Mouse (Mus musculus) layer of hippocampus, postnatal 14 days (tissue): ENCODE results near the gene Mlxipl. TPM values are rescaled to one million over a fixed set of nuclear protein-coding genes. Genes with fewer than 3 reads are reported as not detected.
"Not testable (repeated sequence)": the region's sequence is repeated elsewhere in the genome, so short reads cannot be mapped to it uniquely, and the experiment has no call there.

Experiments
- DNase-seq, 2 experiments: peaks; one replicate each; pipeline ENCODE4 v3.0.0; 2021 to 2022; ENCODE audit warnings: low spot score in 2 of 2, mixed read lengths in 1 of 2
- long read RNA-seq, 2 experiments: library from polyadenylated mRNA; stranded (forward); transcript quantifications; one replicate each; pipeline ENCODE4 v2.0.0; 2021
- total RNA-seq, 2 experiments: library from RNA; stranded (reverse); gene quantifications; 2 replicates each; pipeline ENCODE4 v1.2.3; 2021

Mlxipl gene
- total RNA-seq = 1 to 10 TPM; 3.2 to 5.8 TPM
- long read RNA-seq, experiment 1, partial matches to known transcripts = 2 of 8 reads
- long read RNA-seq, experiment 1, other reads (novel, unspliced or antisense) = 6 of 8 reads
- long read RNA-seq, experiment 2, partial matches to known transcripts = 1 of 11 reads
- long read RNA-seq, experiment 2, other reads (novel, unspliced or antisense) = 10 of 11 reads

DNA sequence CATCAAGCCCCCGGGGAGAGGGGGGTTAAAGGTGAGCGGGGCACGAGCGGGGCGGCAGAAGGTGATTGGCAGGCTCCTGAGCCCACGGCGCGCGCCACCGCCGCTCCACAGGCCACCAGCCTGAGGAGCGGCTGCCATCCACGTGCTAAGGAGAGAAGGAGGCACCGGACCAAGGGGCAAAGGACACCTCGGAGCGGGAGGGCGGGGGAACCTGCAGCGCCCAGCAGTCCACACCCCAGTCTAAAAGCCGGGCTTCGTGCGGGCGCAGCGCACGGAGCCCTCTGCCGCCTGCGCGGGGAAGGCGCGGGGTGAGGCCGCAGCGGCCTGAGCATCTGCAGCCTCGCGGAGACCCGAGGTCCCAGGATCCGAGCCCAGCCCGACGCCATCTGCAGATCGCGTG is at the start of gene Mlxipl:
Gene Mlxipl (plus strand): TSS at position 238 of the 400 bp plus-strand sequence.
- no peak for DNase-seq

DNA sequence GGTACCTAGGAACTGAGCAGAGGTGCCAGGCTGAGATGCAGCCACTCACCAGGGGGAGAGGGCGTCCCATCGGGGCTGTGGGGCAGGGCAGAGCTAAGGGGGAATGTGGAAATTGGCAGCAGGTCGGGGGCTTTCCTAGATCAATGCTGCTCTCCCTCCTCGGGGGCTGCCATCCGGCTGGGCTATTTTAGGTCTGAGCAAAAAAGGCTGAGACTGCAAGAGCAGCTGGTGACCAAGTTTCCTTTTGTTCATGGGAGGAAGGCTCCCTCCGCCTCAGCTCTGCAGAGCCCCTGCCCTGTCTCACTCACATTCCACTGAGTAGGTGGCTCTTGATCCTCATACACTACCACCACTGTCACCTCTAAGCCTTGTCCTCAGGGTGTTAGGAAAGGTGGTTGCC is 49.6 kb upstream of the Mlxipl start:
- no peak for DNase-seq

DNA sequence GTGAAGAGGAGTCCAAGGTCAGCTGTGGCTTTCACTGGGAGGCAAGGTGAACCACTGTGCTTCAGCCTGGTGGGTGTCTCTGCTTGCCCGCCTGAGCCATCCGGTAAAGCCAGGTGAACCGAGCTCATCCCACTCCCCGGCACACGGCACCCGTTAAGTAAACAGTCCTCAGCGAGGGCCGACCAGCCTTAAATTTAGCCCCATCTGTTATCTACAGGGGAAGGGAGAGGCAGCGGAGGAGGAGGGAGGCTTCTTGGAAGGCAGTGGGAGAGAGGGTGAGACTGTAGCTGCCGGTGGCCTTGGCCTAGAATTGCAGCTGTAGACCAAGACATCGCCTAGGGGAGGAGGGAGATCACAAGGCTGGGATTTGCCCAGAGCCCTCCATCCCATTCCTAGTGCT is 48.9 kb upstream of the Mlxipl start:
- DNase-seq = no peak

DNA sequence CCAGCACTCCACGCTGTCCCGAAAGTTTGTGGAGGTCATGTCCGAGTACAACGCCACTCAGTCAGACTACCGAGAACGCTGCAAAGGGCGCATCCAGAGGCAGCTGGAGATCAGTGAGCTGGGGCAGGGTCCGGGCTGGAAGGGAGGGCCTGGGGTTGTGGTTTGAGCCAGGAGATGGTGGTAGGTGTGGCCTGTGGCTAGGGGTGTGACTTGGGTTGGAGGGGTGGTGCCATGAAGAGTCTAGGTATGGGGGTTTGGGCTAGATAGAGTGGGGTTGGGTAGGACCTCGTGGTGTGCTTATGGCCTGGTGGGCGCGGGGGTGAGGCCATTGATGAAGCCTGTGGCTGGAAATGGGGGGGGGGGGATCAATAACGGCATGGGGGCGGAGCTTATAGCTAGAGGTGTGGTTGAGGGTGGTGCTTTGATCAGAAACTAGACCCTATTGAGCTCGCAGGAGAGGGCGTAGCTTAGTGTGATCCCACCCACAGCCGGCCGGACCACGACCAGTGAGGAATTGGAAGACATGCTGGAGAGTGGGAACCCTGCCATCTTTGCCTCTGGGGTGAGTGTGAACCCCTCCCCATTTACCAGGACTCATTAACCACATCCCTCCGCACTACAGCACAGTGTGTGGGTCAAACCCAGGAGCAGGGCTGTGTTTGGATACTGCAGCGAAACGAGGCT is 47.4 kb upstream of the Mlxipl start:
- no peak for DNase-seq

DNA sequence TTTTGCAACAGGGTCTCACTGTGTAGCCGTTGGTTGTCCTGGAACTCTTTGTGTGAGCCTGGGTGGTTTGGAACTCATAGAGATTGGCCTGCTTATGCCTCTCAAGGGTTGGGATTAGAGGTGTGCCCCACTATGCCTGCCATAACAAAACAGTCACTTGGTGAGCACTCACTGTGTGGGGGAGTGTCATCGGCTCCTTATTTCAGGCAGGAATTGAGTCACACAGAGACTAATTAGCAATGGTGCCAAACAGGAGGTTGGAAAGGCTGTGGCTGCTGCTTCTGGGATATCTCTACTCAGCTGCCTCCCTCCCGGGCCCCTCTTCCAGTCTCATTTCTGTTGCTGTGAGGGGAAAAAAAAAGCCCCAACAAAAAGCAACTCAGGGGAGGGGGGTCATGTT is 45.1 kb upstream of the Mlxipl start:
- no peak for DNase-seq

DNA sequence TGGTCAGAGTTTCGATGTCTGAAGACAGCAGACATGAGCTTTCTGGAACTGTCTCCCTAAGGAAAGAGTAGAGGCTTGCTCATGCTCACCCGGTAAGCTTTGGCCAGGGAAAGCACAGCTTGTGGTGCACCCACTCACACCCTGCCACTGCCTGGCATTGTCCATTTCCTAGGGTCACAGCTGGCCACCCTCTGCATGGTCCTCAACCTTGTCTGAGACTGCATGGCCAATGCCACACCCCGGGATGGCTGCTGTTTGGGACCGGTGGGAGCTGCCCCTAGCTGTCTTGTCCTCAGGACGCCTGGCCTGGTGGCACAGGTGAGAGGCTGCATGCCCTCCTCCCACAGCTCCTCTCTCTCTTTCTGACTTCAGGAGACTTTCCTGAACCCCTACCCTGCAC is 41.2 kb upstream of the Mlxipl start:
- no peak for DNase-seq

DNA sequence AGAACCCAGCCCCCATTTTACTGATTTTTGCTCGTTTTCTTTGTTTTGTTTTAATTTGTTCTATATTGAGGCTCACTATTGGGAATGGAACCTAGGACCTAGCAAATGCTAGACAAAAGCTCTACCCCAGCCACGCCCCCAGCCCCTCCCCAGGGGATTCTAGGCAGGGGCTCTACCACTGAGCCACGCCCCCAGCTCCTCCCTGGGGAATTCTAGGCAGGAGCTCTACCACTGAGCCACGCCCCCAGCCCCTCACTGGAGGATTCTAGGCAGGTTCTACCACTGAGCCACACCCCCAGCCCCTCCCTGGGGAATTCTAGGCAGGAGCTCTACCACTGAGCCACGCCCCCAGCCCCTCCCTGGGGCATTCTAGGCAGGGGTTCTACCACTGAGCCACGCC is 40.4 kb upstream of the Mlxipl start:
- not testable (repeated sequence) for DNase-seq

DNA sequence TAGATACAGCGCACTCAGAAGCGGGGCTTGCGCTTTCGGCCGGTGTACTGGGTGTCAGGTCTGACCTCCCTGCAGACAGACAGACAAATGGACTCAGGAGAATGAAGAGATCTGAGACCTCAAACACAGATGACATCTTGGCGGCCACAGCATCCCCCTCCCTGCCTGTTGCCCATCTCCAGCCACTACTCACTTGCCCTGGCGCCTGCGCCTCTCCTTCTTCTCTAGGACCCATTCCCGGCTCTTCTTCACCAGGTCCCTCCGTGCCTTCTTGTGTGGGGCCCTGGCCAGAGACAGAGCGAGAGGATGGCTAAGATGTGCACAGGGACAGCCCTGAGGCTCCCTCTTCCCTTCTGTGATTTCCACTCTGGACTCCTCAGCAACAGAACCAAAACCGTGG is 36.3 kb upstream of the Mlxipl start:
- no peak for DNase-seq

DNA sequence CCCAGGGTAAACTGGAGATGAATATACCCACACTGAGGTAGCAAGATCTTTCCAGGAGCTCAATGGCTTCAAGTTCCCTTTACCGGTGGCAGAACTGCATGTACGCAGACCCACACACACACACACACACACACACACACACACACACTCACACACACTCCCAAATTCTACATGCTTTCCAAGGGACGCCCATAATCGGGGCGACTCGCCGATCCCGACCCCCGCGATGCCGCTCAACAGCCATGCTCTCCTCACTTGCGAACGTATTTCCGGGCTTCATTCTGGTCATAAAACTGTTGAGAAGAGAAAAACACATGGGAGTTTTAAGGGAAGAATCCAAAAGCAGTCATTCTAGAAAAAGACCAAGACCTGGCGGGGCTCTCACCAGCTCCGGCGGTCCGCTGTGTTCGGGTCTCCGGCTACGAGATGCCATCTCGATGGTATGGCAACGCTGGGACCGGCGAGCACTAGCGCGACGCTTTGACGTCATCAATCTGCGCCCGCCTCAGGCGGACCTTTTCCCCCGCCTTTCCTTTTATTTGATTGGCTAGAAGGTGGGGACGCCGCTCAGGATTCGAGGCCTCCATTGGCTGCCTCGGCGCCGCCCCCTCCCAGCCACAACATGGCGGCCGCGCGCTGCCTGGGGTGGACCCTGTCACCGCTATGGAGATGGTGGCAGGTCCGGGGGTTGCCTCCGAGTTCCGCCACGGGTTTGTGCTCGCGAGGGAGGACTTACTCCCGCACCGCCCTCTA is 25.9 kb upstream of the Mlxipl start, which contains the start of gene Dnajc30:
Gene Dnajc30 (plus strand): TSS at position 574 of the 753 bp plus-strand sequence.
- peak; percentile 97 to 98 for DNase-seq

DNA sequence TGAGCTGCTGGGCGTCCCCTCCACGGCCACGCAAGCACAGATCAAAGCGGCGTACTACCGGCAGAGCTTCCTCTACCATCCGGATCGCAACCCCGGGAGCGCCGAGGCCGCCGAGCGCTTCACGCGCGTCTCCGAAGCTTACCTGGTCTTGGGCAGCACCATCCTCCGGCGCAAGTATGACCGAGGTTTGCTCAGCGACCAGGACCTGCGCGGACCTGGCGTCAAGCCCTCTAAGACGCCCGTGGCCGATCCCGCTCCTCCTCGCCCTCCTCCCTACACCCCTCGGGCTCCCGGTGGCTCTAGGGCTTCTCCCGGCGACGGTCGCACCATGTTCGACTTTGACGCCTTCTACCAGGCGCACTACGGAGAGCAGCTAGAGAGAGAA is 25.3 kb upstream of the Mlxipl start:
- no peak for DNase-seq

DNA sequence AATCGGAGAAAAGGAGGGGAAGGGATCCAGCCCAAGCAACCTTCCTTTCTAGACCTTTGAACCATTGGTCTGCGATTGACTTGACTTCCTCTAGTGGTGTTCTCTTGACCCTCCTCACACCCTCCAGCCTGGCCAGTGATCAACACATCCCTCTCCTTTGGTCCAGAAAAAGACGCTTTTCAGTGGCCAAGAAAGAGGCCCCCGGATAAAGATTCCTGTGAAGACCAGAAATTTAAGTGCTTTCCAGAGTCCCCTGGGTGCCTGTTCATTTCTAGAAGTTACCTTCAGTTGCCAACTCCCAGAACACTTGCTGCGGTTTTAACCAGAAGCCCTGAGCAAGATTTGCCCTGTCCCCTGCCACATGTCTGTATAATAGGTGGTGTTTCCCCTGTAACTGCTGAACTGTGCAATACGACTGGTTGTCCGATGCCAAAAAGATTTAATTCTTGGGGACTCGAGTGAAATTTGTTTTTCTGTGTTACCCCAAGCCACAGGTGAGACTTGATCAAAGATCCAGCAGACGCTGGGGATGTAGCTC is 24.7 kb upstream of the Mlxipl start, which contains the start of gene Bud23:
Gene Bud23 (minus strand): TSS at position 51 of the 538 bp plus-strand sequence.
- DNase-seq = not testable (repeated sequence)

DNA sequence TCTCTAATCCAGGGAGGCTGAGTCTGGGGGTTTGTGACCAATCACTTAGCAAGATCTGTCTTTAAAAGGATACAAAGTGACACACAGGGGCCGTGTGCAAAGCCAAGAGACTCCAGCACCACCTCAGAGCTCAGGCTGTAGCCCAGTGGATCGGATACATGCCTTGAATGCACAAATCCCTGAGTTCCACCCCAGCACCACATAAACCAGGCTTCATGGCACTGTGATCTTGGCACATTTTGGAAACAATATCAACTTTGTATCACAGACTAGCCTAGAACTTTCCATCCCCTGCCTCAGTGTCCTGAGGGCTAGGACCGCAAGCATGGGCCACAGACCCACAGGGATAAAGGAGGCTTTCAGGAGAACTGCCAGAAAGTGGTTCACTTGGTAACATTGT is 23.7 kb upstream of the Mlxipl start:
- no peak for DNase-seq

DNA sequence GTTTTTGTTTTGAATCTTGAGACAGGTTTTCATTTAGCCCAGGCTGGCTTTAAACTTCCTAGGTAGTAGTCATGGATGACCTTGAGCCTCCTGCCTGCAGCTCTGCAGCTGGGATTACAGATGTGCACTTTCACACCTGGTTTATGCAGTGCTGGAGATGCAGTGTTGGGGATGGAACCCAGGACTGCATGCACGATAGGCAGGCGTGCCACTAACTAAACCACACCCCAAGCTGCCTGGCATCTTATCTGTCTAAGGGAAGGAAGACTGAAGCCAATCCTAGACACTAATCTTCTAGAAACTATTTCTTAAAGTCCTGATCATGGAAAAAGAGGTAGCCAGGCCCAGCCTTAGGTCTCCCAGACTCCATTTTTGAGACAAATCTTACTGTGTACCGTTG is 19.2 kb upstream of the Mlxipl start:
- no peak for DNase-seq

DNA sequence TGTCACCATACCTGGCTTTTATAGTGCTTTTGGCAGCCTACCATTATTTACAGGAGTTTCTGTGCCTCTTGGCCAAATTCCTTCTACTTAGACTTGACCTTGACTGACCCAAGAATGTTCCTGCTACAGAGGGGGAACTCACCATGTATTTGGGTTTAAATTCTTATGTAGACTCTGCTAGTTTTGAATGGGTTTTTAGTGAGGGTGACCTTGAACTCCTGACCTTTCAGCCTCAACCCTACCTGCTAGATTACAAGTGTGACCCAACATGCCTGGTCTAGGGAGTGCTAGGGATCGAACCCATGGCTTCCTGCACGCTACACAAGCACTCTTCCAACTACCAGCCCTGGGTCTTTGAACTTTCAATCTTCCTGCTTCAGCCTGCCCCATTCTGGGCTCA is 17.6 kb upstream of the Mlxipl start:
- no peak for DNase-seq

DNA sequence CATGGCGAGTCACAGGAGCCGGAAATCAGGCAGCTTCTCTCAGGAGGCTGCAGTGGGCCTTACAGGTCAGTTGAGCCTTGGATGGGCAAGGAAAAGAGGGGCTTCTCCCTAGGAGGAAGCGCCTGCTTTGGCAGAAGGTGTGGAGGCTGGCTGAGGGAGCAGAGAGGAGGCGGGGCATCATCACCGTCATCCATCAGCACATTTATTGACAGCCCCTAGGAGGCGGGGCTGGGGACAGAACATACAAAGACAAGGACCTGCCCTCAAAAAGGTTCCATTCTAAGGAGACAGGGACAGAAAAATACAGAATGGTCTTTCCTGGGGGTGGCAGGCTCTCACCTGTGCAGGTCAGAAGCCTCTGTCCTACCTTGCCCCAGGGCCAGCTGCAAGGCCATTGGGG is 17.0 kb upstream of the Mlxipl start:
- DNase-seq = no peak

DNA sequence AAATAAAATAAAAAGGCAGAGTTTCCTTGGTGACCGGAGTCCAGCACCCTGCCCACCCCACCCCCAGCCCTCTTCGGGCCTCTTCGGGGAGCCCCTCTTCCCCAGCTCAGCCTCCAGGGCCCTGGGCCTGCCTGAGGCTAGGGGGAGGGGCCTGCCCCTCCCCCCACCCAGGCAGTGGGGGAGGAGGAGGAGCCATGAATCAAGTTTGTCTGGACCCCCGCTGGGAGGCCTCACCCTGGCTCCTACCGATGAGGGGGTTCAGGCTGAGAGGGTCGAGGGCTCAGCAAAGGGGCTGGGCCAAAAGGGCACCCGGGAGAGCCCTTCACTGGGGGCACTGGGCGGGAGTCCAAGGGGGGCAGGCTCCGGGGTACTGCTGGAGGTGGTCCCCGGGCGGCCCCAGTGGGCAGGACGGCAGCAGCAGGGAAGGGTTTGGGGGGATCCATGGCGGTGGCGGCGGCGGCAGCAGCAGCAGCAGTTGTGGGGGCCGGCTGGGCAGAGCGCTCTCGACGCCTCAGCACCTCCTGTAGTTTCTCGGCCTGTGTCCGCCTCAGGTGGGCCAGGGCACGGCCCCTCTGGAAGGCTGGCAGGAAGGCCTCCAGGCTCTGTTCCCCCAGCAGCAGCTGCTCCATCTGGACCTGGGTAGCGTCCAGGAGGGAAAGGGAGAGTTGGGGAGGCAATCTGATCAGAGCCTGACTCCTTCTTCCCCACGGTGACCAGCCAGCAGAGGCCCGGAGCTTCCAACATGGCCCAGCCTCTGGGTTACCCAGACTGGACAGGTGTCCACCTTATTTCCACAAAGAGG is 16.1 kb upstream of the Mlxipl start:
- no peak for DNase-seq

DNA sequence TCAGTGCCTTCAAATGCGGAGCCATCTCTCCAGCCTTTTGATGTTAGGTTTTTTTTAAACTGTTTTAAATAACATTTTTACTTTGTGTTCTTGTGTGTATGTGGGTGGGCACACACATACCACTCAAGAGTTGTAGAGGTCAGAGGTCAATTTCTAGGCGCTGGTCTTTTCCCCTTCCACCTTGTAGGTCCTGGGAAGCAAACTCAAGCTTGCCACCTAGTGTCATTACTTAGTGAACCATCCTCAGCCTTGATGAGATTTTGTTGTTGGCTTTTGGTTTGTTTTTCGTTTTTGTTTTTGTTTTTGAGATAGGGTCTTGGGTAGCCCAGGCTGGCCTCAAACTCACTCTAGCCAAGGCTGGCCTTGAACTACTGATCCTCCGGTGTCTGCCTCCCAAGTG is 14.0 kb upstream of the Mlxipl start:
- DNase-seq = no peak

DNA sequence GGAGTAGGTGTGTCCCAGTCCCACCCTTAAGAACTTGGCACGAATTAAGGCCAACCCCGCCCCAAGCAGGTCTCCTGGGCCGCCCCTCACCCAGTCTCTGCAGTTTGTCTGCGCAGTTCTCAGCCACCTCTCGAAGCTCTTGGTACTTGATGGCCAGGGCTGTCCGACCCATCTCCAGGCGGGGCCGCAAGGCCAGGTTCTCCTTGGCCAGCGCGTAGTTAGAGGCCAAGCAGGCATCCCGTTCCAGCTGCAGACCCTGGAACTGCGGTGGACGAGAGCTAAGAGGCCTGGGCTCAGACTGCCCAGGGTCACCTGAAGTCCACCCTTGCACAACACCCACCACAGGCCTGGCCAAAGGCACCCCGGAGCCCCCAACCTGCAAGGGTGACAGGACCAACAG is 13.3 kb upstream of the Mlxipl start:
- no peak for DNase-seq

DNA sequence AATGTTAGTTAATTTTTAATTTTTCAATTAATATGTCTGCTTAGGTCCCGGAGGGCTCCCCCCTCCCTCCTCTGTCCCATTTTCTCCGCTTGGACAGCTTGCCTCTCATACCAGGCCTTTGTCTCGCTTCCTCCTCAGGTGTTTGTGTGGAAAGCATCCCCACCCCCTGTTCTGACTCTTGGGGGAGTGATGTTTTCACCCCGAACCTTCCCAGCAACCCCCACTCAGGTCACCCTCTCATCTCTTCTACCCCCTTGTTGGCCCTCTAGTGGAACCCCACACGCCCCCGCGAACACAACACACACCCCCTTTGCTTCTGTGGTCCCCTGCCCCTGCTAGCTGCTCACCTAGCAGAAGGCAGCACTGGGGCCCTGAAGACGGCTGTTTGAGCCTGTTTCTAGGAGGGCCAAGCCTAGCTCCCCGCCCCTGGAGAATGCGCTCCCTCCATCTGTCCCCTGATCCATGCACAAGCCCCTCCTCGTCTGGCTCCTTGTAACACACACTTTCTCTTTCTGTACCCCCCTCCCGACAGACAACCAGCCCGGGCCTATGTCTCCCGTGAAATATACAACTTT is 12.7 kb upstream of the Mlxipl start:
- DNase-seq = peak; percentile 39 to 55

DNA sequence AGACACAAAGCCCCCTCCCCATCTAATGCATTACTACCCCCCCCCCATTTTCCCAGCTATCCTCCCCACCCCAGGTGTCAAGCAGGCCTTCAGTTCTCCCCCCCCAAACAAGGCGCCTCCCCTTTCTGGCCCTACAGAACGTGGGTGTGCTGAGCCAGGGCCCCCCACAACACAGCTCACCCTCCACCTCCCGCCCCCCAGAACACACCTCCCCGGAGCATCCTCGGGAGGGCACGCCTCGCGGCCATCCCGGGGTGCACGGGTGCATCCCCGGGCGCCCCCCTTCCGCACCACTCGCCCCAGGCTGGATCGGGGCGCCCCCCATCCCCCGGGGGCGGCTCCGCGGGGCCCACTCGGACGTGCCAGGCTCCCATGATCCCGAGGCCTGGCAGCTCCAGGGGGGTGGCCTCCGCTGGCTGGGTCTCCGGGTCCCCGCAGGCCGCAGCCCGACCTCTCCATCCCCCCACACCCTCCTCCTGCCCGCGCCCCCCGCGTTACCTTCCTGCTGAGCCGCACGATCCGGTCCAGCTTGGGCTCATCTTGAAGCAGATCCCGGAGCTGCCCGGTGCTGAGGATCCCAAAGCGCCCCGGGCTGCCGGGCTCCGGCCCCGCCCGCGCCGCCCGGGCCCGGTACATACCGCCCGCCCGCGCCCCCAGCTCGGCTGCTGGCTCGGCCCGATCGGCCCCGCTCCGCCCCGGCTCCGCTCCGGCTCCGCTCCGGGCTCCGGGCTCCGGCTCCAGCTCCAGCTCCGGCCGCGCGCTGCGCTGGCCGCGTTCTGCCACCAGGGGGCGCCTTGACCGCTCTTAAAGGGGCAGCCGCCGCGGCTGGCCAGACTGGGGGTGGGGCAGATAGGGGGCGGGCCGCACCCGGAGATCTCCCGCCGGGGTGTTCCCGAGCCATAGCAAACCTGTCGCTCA is 11.9 kb upstream of the Mlxipl start, which contains the start of gene Vps37d:
Gene Vps37d (minus strand): TSS at position 703 of the 918 bp plus-strand sequence.
- peak; percentile 93 to 94 for DNase-seq
